9 mouse cellular contexts compared by ENCODE assay signal in the genomic region with DNA sequence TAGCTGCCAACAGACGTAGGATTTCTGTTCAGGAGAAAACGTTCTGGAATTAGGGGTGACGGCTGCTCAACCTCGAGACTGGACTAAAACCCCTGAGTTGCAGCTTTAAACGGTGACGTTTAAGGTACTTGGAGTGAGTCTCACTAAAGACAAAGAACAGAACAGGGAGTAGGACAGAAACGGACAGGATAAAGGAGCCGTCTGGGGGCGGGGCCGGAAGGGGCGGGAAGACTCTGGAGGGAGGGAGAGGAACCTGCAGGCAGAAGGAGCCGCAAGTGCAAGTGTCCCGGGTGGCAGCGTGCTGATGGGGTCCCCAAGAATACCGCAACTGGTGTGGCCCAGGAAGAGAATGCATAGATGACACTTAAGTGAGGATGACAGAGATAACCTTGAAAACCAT. TPM values are rescaled to one million over a fixed set of nuclear protein-coding genes. Genes with fewer than 3 reads are reported as not detected.
DNase-seq lines count a peak whose midpoint lies in the region; ATAC-seq and TF ChIP-seq lines count a peak whose summit lies in the region.
"Had no signal": no experiment of that assay in that cellular context is flagged by ENCODE, and none has a peak within 500 bp of the region (broad histone marks: within the 10 kb centered on the region; RNA-seq: fewer than 3 reads in every experiment).

No protein-coding gene starts in this region.

- no peak overlapping the region for H3K9ac ChIP-seq in heart, embryonic 16.5 days (ENCODE audit: low read length)
- H3K9ac ChIP-seq in MEL (ENCODE audit: control insufficient read depth, low read depth, low read length, poor library complexity, severe bottlenecking), result peak overlapping the region; percentile 57
- H3K9ac ChIP-seq in embryonic facial prominence, embryonic 13.5 days, result no peak overlapping the region
- H3K9ac ChIP-seq: hindbrain, embryonic 15.5 days had no signal

- H3K27ac ChIP-seq in heart, embryonic 16.5 days (ENCODE audit: low read length), result no peak overlapping the region
- H3K27ac ChIP-seq in MEL (ENCODE audit: control insufficient read depth, low read depth, low read length), result no peak overlapping the region
- H3K27ac ChIP-seq in embryonic facial prominence, embryonic 13.5 days, result no peak overlapping the region
- H3K27ac ChIP-seq: hindbrain, embryonic 15.5 days had no signal

- H3K4me2 ChIP-seq in heart, embryonic 16.5 days (ENCODE audit: low read depth, low read length), result peak overlapping the region; percentile 13
- H3K4me2 ChIP-seq in embryonic facial prominence, embryonic 13.5 days, result peak overlapping the region; percentile 37
- H3K4me2 ChIP-seq: hindbrain, embryonic 15.5 days had no signal

- no peaks in the 10 kb centered on the region for H3K36me3 ChIP-seq in heart, embryonic 16.5 days (ENCODE audit: control insufficient read depth, insufficient read depth)
- H3K36me3 ChIP-seq in MEL (ENCODE audit: control insufficient read depth in 1 of 2, insufficient read depth in 2 of 2, low read length in 2 of 2), result peaks cover 0 to 2% of the 10 kb centered on the region in 2 experiments; a peak in 1 of 4 replicates
- H3K36me3 ChIP-seq in embryonic facial prominence, embryonic 13.5 days, result no peaks in the 10 kb centered on the region
- H3K36me3 ChIP-seq: hindbrain, embryonic 15.5 days had no signal

- 0 out of 2 replicates have a peak overlapping the region, but pooled peaks have one; percentile 2 for H3K4me3 ChIP-seq in heart, embryonic 16.5 days (ENCODE audit: low read length)
- H3K4me3 ChIP-seq in MEL (ENCODE audit: control insufficient read depth in 1 of 2, insufficient read depth in 1 of 2, low read depth in 2 of 2, low read length in 2 of 2), result peak overlapping the region; percentile 49 to 65
- H3K4me3 ChIP-seq in embryonic facial prominence, embryonic 13.5 days, result no peak overlapping the region
- H3K4me3 ChIP-seq: hindbrain, embryonic 15.5 days had no signal

- TF ChIP-seq EP300 in MEL (IDR thresholded peaks at IDR 0.05; ENCODE audit: low read depth in 1 of 2, low read length in 2 of 2), result no peak

- TF ChIP-seq CTCF in MEL (IDR thresholded peaks at IDR 0.05 in 2 of 3, conservative IDR thresholded peaks at IDR 0.05 in 1 of 3; ENCODE audit: control insufficient read depth in 1 of 3, insufficient read depth in 1 of 3, low read depth in 2 of 3, low read length in 3 of 3, poor library complexity in 1 of 3, severe bottlenecking in 1 of 3), result no peak

- DNase-seq in heart, adult 11 months, result no peak
- peak; percentile 85 for DNase-seq in MEL (ENCODE audit: low read depth, low spot score)
- peak; percentile 45 for DNase-seq in lung, postnatal 36 days
- no peak for DNase-seq in cerebellum, postnatal 25 days
- DNase-seq in cerebellum, adult 11-12 months, result no peak

- H3K79me2 ChIP-seq in MEL (ENCODE audit: control insufficient read depth, insufficient read depth, low read length, poor library complexity), result no peaks in the 10 kb centered on the region

- H3K4me1 ChIP-seq in heart, embryonic 16.5 days (ENCODE audit: control insufficient read depth, insufficient read depth, low read length), result peaks cover 8% of the 10 kb centered on the region
- no peaks in the 10 kb centered on the region; a peak in 2 of 4 replicates for H3K4me1 ChIP-seq in MEL (ENCODE audit: control insufficient read depth in 1 of 2, insufficient read depth in 2 of 2, low read length in 2 of 2)
- peaks cover 28% of the 10 kb centered on the region for H3K4me1 ChIP-seq in embryonic facial prominence, embryonic 13.5 days
- H3K4me1 ChIP-seq: hindbrain, embryonic 15.5 days had no signal

- no peaks in the 10 kb centered on the region for H3K27me3 ChIP-seq in heart, embryonic 16.5 days (ENCODE audit: control insufficient read depth, insufficient read depth, low read length)
- peaks cover 0 to under 1% of the 10 kb centered on the region in 2 experiments; a peak in 3 of 4 replicates for H3K27me3 ChIP-seq in MEL (ENCODE audit: control insufficient read depth in 1 of 2, insufficient read depth in 2 of 2, low read length in 2 of 2)
- no peaks in the 10 kb centered on the region for H3K27me3 ChIP-seq in embryonic facial prominence, embryonic 13.5 days
- H3K27me3 ChIP-seq: hindbrain, embryonic 15.5 days had no signal

- no peak for TF ChIP-seq RAD21 in MEL (IDR thresholded peaks at IDR 0.05; ENCODE audit: low read depth, low read length)

- H3K9me3 ChIP-seq in heart, embryonic 16.5 days (replicated peaks; ENCODE audit: control insufficient read depth, low read length), result no peaks in the 10 kb centered on the region
- no peaks in the 10 kb centered on the region for H3K9me3 ChIP-seq in MEL (replicated peaks; ENCODE audit: insufficient read depth, low read length)
- no peaks in the 10 kb centered on the region for H3K9me3 ChIP-seq in embryonic facial prominence, embryonic 13.5 days
- H3K9me3 ChIP-seq: hindbrain, embryonic 15.5 days had no signal

- peak; percentile 57 to 86; a peak in 3 of 4 replicates for TF ChIP-seq POLR2A in MEL (IDR thresholded peaks at IDR 0.05; ENCODE audit: control insufficient read depth in 1 of 2, insufficient read depth in 1 of 2, low read depth in 1 of 2, low read length in 2 of 2, poor library complexity in 1 of 2)

- 0 out of 2 replicates have a peak, but pooled peaks have one; percentile 8 for ATAC-seq in heart, embryonic 16.5 days (replicated peaks; ENCODE audit: extremely low read depth, insufficient read depth, low FRiP score)
- no peak for ATAC-seq in embryonic facial prominence, embryonic 13.5 days (ENCODE audit: insufficient number of reproducible peaks, insufficient read depth, low FRiP score, low TSS enrichment, low read depth)
- ATAC-seq in activated CD4-positive, CD25-positive, alpha-beta regulatory T cell, adult 4 months, result no peak

- WGBS in heart, embryonic 16.5 days, result 11% methylated on average over 15 of the region's 15 CpGs
- WGBS in embryonic facial prominence, embryonic 13.5 days, result 13% methylated on average over 15 of the region's 15 CpGs

TF ChIP-seq in MEL, 35 proteins besides CTCF, POLR2A, EP300 and RAD21:
- TF ChIP-seq TCF12 (IDR thresholded peaks at IDR 0.05; ENCODE audit: low read depth, low read length) (peak; percentile 34; the same call in 1 of the 2 replicates), TBP (IDR thresholded peaks at IDR 0.05; ENCODE audit: low read depth, low read length) (peak; percentile 48; the same call in 1 of the 2 replicates), MAZ (IDR thresholded peaks at IDR 0.05; ENCODE audit: low read depth, low read length) (peak; percentile 84; the same call in 1 of the 2 replicates), MAX (IDR thresholded peaks at IDR 0.05; ENCODE audit: low read length) (peak; percentile 40; the same call in 1 of the 2 replicates), BHLHE40 (IDR thresholded peaks at IDR 0.05; ENCODE audit: borderline replicate concordance, low read depth, low read length) (no peak), POLR2AphosphoS2 (IDR thresholded peaks at IDR 0.05; ENCODE audit: low read length) (peak; percentile 58; the same call in 1 of the 2 replicates), USF1 (IDR thresholded peaks at IDR 0.05; ENCODE audit: low read depth, low read length) (no peak), USF2 (IDR thresholded peaks at IDR 0.05; ENCODE audit: borderline replicate concordance in 1 of 2, insufficient read depth in 1 of 2, low read depth in 1 of 2, low read length in 2 of 2) (no peak), SIN3A (IDR thresholded peaks at IDR 0.05; ENCODE audit: low read length) (peak; percentile 61; the same call in 1 of the 2 replicates), NELFE (IDR thresholded peaks at IDR 0.05; ENCODE audit: low read depth, low read length) (peak; percentile 75), ZMIZ1 (IDR thresholded peaks at IDR 0.05; ENCODE audit: low read depth, low read length) (peak; percentile 54; the same call in 1 of the 2 replicates), HCFC1 (IDR thresholded peaks at IDR 0.05; ENCODE audit: low read depth, low read length) (peak; percentile 61)

RNA-seq across cellular contexts. Expression of gene Ptgis, which starts 9.8 kb away (rescaled TPM):
- 20.4 and 21.4 TPM in 2 replicates for polyA plus RNA-seq in heart, embryonic 16.5 days (2015; fragmentation: Nextera tagmentation; extraction: Ambion mirVana)
- 7.3 and 7.6 TPM in 2 replicates for total RNA-seq in MEL (2012; rRNA removed)
- 10 to 100 TPM in 1 of 2 experiments, not detected in 1; 12.7 TPM for polyA plus RNA-seq in MEL (2012; ENCODE audit: insufficient read depth in 1 of 2, insufficient read length in 2 of 2, low read depth in 1 of 2, low replicate concordance in 2 of 2, missing spikeins in 1 of 2)
- 9.0 and 9.2 TPM in 2 replicates for polyA plus RNA-seq in embryonic facial prominence, embryonic 13.5 days (2015; fragmentation: Nextera tagmentation; extraction: Ambion mirVana)
- polyA plus RNA-seq in activated CD4-positive, CD25-positive, alpha-beta regulatory T cell, adult 4 months (2017; shearing (Covaris generic)), result under 1 TPM in 1 of 2 experiments, not detected in 1; 0.17 TPM

RNA-seq across cellular contexts. Expression of gene Kcnb1, which starts 40.6 kb away (rescaled TPM):
- polyA plus RNA-seq in heart, embryonic 16.5 days (2015; fragmentation: Nextera tagmentation; extraction: Ambion mirVana), result 0.43 and 0.45 TPM in 2 replicates
- total RNA-seq in MEL (2012; rRNA removed), result 0.39 and 0.69 TPM in 2 replicates
- polyA plus RNA-seq in MEL (2012; ENCODE audit: insufficient read depth in 1 of 2, insufficient read length in 2 of 2, low read depth in 1 of 2, low replicate concordance in 2 of 2, missing spikeins in 1 of 2), result 1 to 10 TPM in 1 of 2 experiments, not detected in 1; 3.6 TPM
- 1.1 and 1.2 TPM in 2 replicates for polyA plus RNA-seq in embryonic facial prominence, embryonic 13.5 days (2015; fragmentation: Nextera tagmentation; extraction: Ambion mirVana)
- under 1 TPM; 0.61 to 0.96 TPM for polyA plus RNA-seq in activated CD4-positive, CD25-positive, alpha-beta regulatory T cell, adult 4 months (2017; shearing (Covaris generic))

Comparison
In these comparisons a context has a peak if more than half of its experiments do, and no peak if none do; other contexts are left out.
1. DNase-seq: peak in MEL (single experiment) and lung, postnatal 36 days (single experiment); none in heart, adult 11 months (single experiment), cerebellum, postnatal 25 days (0 of 2) and cerebellum, adult 11-12 months (single experiment).